Mouse (Mus musculus): ENCODE results near the gene Ascl5.

GRCm38 (mm10) chr1:136063991-136064390 is 13.4 kb downstream of the Ascl5 start:
- TF ChIP-seq TAL1 (IDR thresholded peaks at IDR 0.05; ENCODE audit: low read length) (no peak), GATA1 (IDR thresholded peaks at IDR 0.05; ENCODE audit: low read length) (no peak)

Data from erythroblast, embryonic 14.5 days (primary cell).